Mouse (Mus musculus) G1E (cell line): ENCODE data around the gene Tssk2. TPM values are rescaled to one million over a fixed set of nuclear protein-coding genes. Genes with fewer than 3 reads are reported as not detected.

Source experiments
- ATAC-seq: 2 replicates; pipeline ENCODE4 v1.8.0; 2016; ENCODE audit warnings: mild to moderate bottlenecking; ENCODE audit not compliant: insufficient number of reproducible peaks, poor library complexity, low FRiP score, severe bottlenecking; ENCODE audit errors: extremely low read depth
- DNase-seq: peaks from one replicate; pipeline ENCODE4 v3.0.0; 2012; ENCODE audit warnings: low spot score
- H3K27me3 ChIP-seq: 2 replicates; pipeline ENCODE4 v1.6.1; 2012; ENCODE audit warnings: mild to moderate bottlenecking, low read length, inconsistent platforms; ENCODE audit not compliant: insufficient read depth
- H3K36me3 ChIP-seq: replicated peaks from 2 replicates; pipeline ENCODE3; 2012; ENCODE audit warnings: mild to moderate bottlenecking, inconsistent platforms
- H3K4me1 ChIP-seq: 2 replicates; pipeline ENCODE4 v1.6.1; 2012; ENCODE audit warnings: low read depth, low read length, inconsistent platforms, mixed read lengths; ENCODE audit not compliant: insufficient read depth
- H3K4me3 ChIP-seq: 2 replicates; pipeline ENCODE4 v1.5.1; 2012; ENCODE audit warnings: low read depth, mild to moderate bottlenecking, inconsistent platforms, low read length, moderate library complexity, mixed read lengths
- H3K9me3 ChIP-seq: replicated peaks from 2 replicates; pipeline ENCODE4 v1.6.1; 2012; ENCODE audit warnings: inconsistent platforms
- CTCF ChIP-seq: IDR thresholded peaks from 2 replicates; pipeline ENCODE4 v1.5.1; 2012; ENCODE audit warnings: low read depth, low read length, inconsistent platforms, mixed read lengths
- GATA1 ChIP-seq: IDR thresholded peaks from 2 replicates; pipeline ENCODE4 v1.6.1; 2012; ENCODE audit warnings: borderline replicate concordance, low read length, inconsistent platforms, mixed read lengths
- GATA2 ChIP-seq: IDR thresholded peaks from 2 replicates; pipeline ENCODE4 v1.6.1; 2012; ENCODE audit warnings: low read depth, low read length, inconsistent platforms, borderline replicate concordance
- POLR2AphosphoS5 ChIP-seq: IDR thresholded peaks from 2 replicates; pipeline ENCODE4 v1.6.1; 2012; ENCODE audit warnings: low read depth, low read length, inconsistent platforms; ENCODE audit not compliant: insufficient replicate concordance
- TAL1 ChIP-seq: conservative IDR thresholded peaks from 2 replicates; pipeline ENCODE4 v1.6.1; 2012; ENCODE audit warnings: low read depth, low read length, inconsistent platforms, mixed read lengths
- polyA plus RNA-seq: library from polyadenylated mRNA; stranded (reverse); fragments of >175 nt; gene quantifications from 2 replicates; pipeline ENCODE4 v1.2.3, GENCODE M21; 2012
- total RNA-seq, 2 experiments: library from RNA; stranded (forward) in 1 of 2; stranded (reverse) in 1 of 2; fragments of 200-1000 nt in 1 of 2; fragments of >200 nt in 1 of 2; fragmentation: Nextera tagmentation in 1 of 2; gene quantifications; 2 replicates each; pipeline ENCODE4 v1.2.3; 2014 to 2017

The Tssk2 gene
- total and polyA plus RNA-seq, 3 experiments: not detected

- Histone ChIP-seq H3K27me3 (peaks cover 11% of the 10 kb centered on the region; the same call in 1 of the 2 replicates), H3K9me3 (no peaks in the 10 kb centered on the region), H3K4me1 (peaks cover 60% of the 10 kb centered on the region), H3K4me3 (peak within 1 kb of the TSS; percentile 89), H3K36me3 (peaks cover 42% of the 10 kb centered on the region)
- ATAC-seq (peak; percentile 48), DNase-seq (peak; percentile 94)
- 0 out of 2 replicates have a peak, but pooled peaks have one; percentile 37 for TF ChIP-seq POLR2AphosphoS5
- no peak for TF ChIP-seq CTCF
- TF ChIP-seq GATA2: no peak
- no peak for TF ChIP-seq TAL1
These were observed 29.7 kb downstream of the Tssk2 start, which contains the start of gene Slc25a1 for GRCm38 (mm10) chr16:17928087-17928580. Gene Slc25a1 (minus strand): TSS chr16:17928219.

GRCm38 (mm10) chr16:17928627-17929104 lies 30.2 kb downstream of the Tssk2 start:
- peaks cover 57% of the 10 kb centered on the region for H3K4me1 ChIP-seq
- ATAC-seq: peak; percentile 77

GRCm38 (mm10) chr16:17929211-17929610 lies 30.8 kb downstream of the Tssk2 start:
- no peak overlapping the region; the same call in 1 of the 2 replicates for H3K4me3 ChIP-seq
- no peak for ATAC-seq

More at GRCm38 (mm10) chr16:17928627-17929104, 30.2 kb downstream of the Tssk2 start:
- H3K4me3 ChIP-seq: peak overlapping the region; percentile 89
- peak; percentile 85 for DNase-seq
- no peaks in the 10 kb centered on the region for H3K9me3 ChIP-seq
- peaks cover 16% of the 10 kb centered on the region for H3K27me3 ChIP-seq
- peaks cover 37% of the 10 kb centered on the region for H3K36me3 ChIP-seq
- no peak for TF ChIP-seq CTCF
- no peak for TF ChIP-seq GATA2
- TF ChIP-seq GATA1: no peak
- no peak for TF ChIP-seq POLR2AphosphoS5
- no peak for TF ChIP-seq TAL1

GRCm38 (mm10) chr16:17929631-17930030 lies 31.2 kb downstream of the Tssk2 start:
- H3K4me3 ChIP-seq: no peak overlapping the region
- no peaks in the 10 kb centered on the region for H3K9me3 ChIP-seq
- no peak for DNase-seq
- H3K27me3 ChIP-seq: peaks cover 26% of the 10 kb centered on the region
- H3K4me1 ChIP-seq: peaks cover 51% of the 10 kb centered on the region
- ATAC-seq: no peak
- TF ChIP-seq POLR2AphosphoS5 (no peak), GATA1 (no peak), GATA2 (no peak), TAL1 (no peak), CTCF (no peak)
- peaks cover 28% of the 10 kb centered on the region for H3K36me3 ChIP-seq

More at GRCm38 (mm10) chr16:17929211-17929610, 30.8 kb downstream of the Tssk2 start:
- peaks cover 32% of the 10 kb centered on the region for H3K36me3 ChIP-seq
- peaks cover 55% of the 10 kb centered on the region for H3K4me1 ChIP-seq
- peaks cover 22% of the 10 kb centered on the region for H3K27me3 ChIP-seq
- no peaks in the 10 kb centered on the region for H3K9me3 ChIP-seq
- DNase-seq: no peak
- TF ChIP-seq TAL1: no peak
- TF ChIP-seq POLR2AphosphoS5: no peak
- no peak for TF ChIP-seq CTCF
- TF ChIP-seq GATA1: no peak
- no peak for TF ChIP-seq GATA2

GRCm38 (mm10) chr16:17931906-17932460 lies 33.5 kb downstream of the Tssk2 start:
- Histone ChIP-seq H3K27me3 (peaks cover 47% of the 10 kb centered on the region), H3K9me3 (no peaks in the 10 kb centered on the region), H3K4me1 (peaks cover 27% of the 10 kb centered on the region), H3K4me3 (no peak overlapping the region), H3K36me3 (peaks cover 4% of the 10 kb centered on the region)
- DNase-seq (no peak), ATAC-seq (no peak)
- no peak for TF ChIP-seq GATA1
- no peak for TF ChIP-seq TAL1
- no peak for TF ChIP-seq GATA2
- TF ChIP-seq CTCF: no peak
- TF ChIP-seq POLR2AphosphoS5: no peak

- Histone ChIP-seq H3K36me3 (no peaks in the 10 kb centered on the region), H3K27me3 (peaks cover 62% of the 10 kb centered on the region), H3K4me3 (no peak overlapping the region), H3K4me1 (peaks cover 29% of the 10 kb centered on the region), H3K9me3 (no peaks in the 10 kb centered on the region)
- ATAC-seq (no peak), DNase-seq (no peak)
- TF ChIP-seq POLR2AphosphoS5 (no peak), GATA2 (no peak), GATA1 (no peak), CTCF (no peak), TAL1 (no peak)
These were observed 35.4 kb downstream of the Tssk2 start for GRCm38 (mm10) chr16:17933594-17934444.
